Mouse (Mus musculus) intestine, embryonic 14.5 days (tissue): ENCODE data around the gene Pds5b. TPM values are rescaled to one million over a fixed set of nuclear protein-coding genes. Genes with fewer than 3 reads are reported as not detected.
"Not testable (repeated sequence)": the region's sequence is repeated elsewhere in the genome, so short reads cannot be mapped to it uniquely, and the experiment has no call there.

ENCODE experiments used
- ATAC-seq: fragments of 200-750 bp; cut with Nextera tagmentation; replicated peaks from 2 replicates; pipeline ENCODE4 v1.8.0; 2017; ENCODE audit warnings: low read depth, moderate number of reproducible peaks, moderate TSS enrichment, moderate library complexity; ENCODE audit not compliant: low FRiP score, low TSS enrichment
- DNase-seq: peaks from one replicate; pipeline ENCODE4 v3.0.0-alpha.2; 2018; ENCODE audit warnings: low spot score
- H3K27ac ChIP-seq: fragments of 300-500 bp; sonication (generic); 2 replicates; pipeline ENCODE4 v1.5.1; 2014; ENCODE audit warnings: low read depth, mild to moderate bottlenecking, control low read depth
- H3K27me3 ChIP-seq: fragments of 300-500 bp; sonication (generic); replicated peaks from 2 replicates; pipeline ENCODE4 v1.6.1; 2014; ENCODE audit warnings: low read length, control low read depth; ENCODE audit not compliant: control insufficient read depth, insufficient read depth
- H3K36me3 ChIP-seq: fragments of 300-500 bp; sonication (generic); 2 replicates; pipeline ENCODE4 v1.6.1; 2014; ENCODE audit warnings: low read length, control low read depth; ENCODE audit not compliant: control insufficient read depth, insufficient read depth
- H3K4me1 ChIP-seq: fragments of 300-500 bp; sonication (generic); replicated peaks from 2 replicates; pipeline ENCODE4 v1.6.1; 2014; ENCODE audit warnings: low read length, control low read depth, mixed read lengths; ENCODE audit not compliant: control insufficient read depth, insufficient read depth
- H3K4me2 ChIP-seq: fragments of 300-500 bp; sonication (generic); 2 replicates; pipeline ENCODE4 v1.6.1; 2014; ENCODE audit warnings: low read length
- H3K4me3 ChIP-seq: fragments of 300-500 bp; sonication (generic); 2 replicates; pipeline ENCODE4 v1.5.1; 2014; ENCODE audit warnings: low read depth, low read length, control low read depth, mixed read lengths
- H3K9ac ChIP-seq: fragments of 300-500 bp; sonication (generic); 2 replicates; pipeline ENCODE4 v1.6.1; 2014; ENCODE audit warnings: mild to moderate bottlenecking, low read length
- H3K9me3 ChIP-seq: fragments of 300-500 bp; sonication (generic); 2 replicates; pipeline ENCODE4 v1.6.1; 2016; ENCODE audit warnings: low read length, control low read depth; ENCODE audit not compliant: control insufficient read depth
- WGBS: fragments of 180-500 bp; shearing (Covaris S2); extraction: QIAGEN DNeasy Blood & Tissue Kit; methylation state at CpG from one replicate; pipeline ENCODE4 v1.1.7; 2014; 5-methylcytosine and 5-hydroxymethylcytosine counted together
- polyA plus RNA-seq: library from polyadenylated mRNA; unstranded; fragments of >200 nt; fragmentation: Nextera tagmentation; extraction: Ambion mirVana; gene quantifications from 2 replicates; pipeline ENCODE4 v1.2.1, GENCODE M21; 2014

Gene Pds5b
- polyA plus RNA-seq = 37.3 and 42.5 TPM in 2 replicates

DNA sequence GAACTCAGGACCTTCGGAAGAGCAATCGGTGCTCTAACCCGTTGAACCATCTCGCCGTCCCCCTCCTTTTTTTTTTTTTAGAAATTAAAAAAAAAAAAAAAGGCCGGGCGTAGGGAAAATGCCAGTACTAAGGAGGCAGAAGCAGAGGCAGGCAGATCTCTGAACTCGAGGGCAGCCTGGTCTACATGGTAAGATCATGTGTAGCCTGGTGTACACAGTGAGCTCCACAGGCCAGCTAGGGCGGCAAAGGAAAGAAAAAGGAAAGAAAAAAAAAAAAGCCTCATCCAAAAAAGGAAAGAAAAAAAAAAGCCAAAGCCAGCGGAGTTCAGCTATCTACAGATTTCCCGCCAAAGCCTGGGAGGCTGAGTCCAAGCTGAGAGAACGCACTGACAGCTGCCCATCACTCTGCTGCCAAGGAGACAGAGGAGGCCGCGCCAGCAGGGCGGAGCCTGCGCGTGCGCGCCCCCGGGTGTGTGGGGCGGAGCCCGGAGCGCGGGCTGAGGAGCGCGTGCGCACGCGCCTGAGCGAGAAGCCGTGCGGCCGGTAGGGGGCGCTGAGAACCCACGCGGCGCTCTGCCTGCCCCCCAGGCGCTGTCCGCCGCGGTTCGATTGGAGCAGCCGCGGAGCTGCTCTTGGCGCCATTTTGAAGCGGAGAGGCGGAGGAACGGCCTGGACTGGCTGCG lies at the start of gene Pds5b:
Gene Pds5b (plus strand): TSS at position 587 of the 683 bp plus-strand sequence.
- DNase-seq (peak; percentile 95), ATAC-seq (peak; percentile 96)
- H3K9ac ChIP-seq = peak within 1 kb of the TSS; percentile 94
- H3K4me3 ChIP-seq = peak within 1 kb of the TSS; percentile 72
- H3K27me3 ChIP-seq = no peaks in the 10 kb centered on the region
- peak within 1 kb of the TSS; percentile 65 for H3K4me2 ChIP-seq
- peak within 1 kb of the TSS; percentile 93 for H3K27ac ChIP-seq
- 15% methylated on average over 46 of the region's 49 CpGs for WGBS
- no peaks in the 10 kb centered on the region for H3K36me3 ChIP-seq
- peaks cover 4% of the 10 kb centered on the region for H3K4me1 ChIP-seq
- no peaks in the 10 kb centered on the region for H3K9me3 ChIP-seq

DNA sequence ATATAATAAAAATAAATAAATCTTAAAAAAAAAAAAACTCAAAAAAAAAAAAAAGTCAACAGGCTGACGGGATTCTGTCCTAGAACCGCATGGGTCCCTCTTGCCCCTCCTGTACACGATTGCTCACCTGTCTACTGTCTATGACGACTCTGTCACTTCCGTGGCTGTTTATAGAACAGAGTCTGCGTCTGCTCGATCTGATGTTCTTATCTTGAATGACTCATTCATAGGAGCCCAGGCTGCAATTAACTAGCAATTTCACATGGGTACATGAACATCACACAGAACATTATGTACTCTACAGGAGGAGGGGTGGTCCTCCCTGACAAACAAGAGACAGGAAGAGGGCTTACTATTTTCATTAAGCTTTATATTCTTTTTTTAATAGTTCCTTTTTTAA lies 48.0 kb upstream of the Pds5b start:
- Histone ChIP-seq H3K27ac (no peak overlapping the region), H3K9me3 (no peaks in the 10 kb centered on the region), H3K4me2 (no peak overlapping the region), H3K4me1 (no peaks in the 10 kb centered on the region), H3K4me3 (no peak overlapping the region), H3K27me3 (no peaks in the 10 kb centered on the region), H3K9ac (no peak overlapping the region), H3K36me3 (no peaks in the 10 kb centered on the region; the same call in 1 of the 2 replicates)
- WGBS = 69% methylated on average over 7 of the region's 7 CpGs
- ATAC-seq (no peak), DNase-seq (no peak)

DNA sequence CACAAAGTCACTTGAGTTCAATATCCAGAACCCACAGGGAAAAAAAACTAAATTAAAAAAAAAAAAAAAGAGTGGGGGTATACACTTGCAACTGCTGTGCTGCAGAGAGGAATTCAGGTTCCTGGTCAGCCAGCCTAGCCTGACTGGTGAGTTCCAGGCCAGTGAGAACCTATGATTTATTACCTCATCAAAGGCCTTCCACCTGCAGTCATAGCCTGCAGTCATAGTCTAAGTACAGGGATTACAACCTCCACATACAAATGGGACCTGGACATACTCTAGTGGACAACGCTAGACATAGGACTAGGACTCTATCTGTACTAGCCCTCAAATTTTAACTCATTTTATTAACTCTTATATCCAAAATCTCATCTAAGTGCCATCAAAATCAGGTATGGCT lies 44.3 kb upstream of the Pds5b start:
- DNase-seq (peak; percentile 36), ATAC-seq (no peak)
- WGBS = 92% methylated on average over 1 of the region's 1 CpGs
- no peaks in the 10 kb centered on the region for H3K9me3 ChIP-seq
- H3K36me3 ChIP-seq = no peaks in the 10 kb centered on the region; the same call in 1 of the 2 replicates
- H3K9ac ChIP-seq = no peak overlapping the region
- H3K4me1 ChIP-seq = no peaks in the 10 kb centered on the region
- no peaks in the 10 kb centered on the region for H3K27me3 ChIP-seq
- no peak overlapping the region for H3K4me3 ChIP-seq
- no peak overlapping the region for H3K4me2 ChIP-seq
- H3K27ac ChIP-seq = no peak overlapping the region

DNA sequence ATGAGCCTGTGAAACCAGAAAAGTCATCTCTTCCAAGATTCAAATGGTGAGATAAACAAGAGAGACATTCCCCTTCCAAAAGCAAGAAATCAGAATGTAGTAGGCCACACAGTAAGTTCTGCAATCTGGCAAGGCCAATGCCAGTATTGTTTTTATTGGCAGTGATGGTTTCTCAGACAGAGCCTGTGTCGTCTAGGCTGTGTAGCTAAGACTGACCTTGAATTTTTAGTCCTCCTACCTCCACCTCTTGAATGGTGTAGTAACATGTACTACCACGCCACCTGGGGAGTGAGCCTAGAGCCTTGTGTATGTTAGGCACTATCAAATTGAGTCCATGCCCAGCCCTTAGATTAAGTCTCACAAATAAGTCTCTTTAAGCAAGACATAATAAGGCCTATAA lies 43.8 kb upstream of the Pds5b start:
- ATAC-seq (no peak), DNase-seq (peak; percentile 9)
- H3K4me3 ChIP-seq = no peak overlapping the region
- H3K27me3 ChIP-seq = no peaks in the 10 kb centered on the region
- H3K9ac ChIP-seq = no peak overlapping the region
- no peak overlapping the region for H3K4me2 ChIP-seq
- no peaks in the 10 kb centered on the region; the same call in 1 of the 2 replicates for H3K36me3 ChIP-seq
- 90% methylated on average over 2 of the region's 2 CpGs for WGBS
- H3K9me3 ChIP-seq = no peaks in the 10 kb centered on the region
- no peaks in the 10 kb centered on the region for H3K4me1 ChIP-seq
- H3K27ac ChIP-seq = no peak overlapping the region

DNA sequence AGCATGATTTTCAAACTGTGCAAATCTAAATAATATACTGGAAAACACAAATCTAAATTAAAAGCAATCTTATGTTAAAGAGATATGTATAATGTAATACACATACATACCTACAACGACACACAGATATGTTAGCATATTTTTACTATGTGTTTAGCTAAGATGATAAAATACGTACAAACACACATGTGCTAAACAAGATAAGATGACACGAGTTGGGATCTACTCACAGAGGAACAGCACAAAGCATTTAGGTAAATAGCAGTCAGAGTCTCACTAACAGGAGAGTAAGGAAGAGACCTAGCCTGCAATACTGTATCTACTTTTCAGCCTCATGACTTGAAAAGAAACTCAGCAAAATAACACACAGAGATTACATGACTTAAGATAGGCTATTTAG lies 32.1 kb upstream of the Pds5b start:
- peaks cover 70% of the 10 kb centered on the region for H3K36me3 ChIP-seq
- WGBS = 93% methylated on average over 3 of the region's 3 CpGs
- DNase-seq = no peak
- no peaks in the 10 kb centered on the region for H3K9me3 ChIP-seq
- H3K9ac ChIP-seq = no peak overlapping the region
- H3K27me3 ChIP-seq = no peaks in the 10 kb centered on the region
- ATAC-seq = no peak
- H3K4me3 ChIP-seq = no peak overlapping the region
- no peak overlapping the region for H3K4me2 ChIP-seq
- H3K4me1 ChIP-seq = no peaks in the 10 kb centered on the region
- H3K27ac ChIP-seq = no peak overlapping the region

DNA sequence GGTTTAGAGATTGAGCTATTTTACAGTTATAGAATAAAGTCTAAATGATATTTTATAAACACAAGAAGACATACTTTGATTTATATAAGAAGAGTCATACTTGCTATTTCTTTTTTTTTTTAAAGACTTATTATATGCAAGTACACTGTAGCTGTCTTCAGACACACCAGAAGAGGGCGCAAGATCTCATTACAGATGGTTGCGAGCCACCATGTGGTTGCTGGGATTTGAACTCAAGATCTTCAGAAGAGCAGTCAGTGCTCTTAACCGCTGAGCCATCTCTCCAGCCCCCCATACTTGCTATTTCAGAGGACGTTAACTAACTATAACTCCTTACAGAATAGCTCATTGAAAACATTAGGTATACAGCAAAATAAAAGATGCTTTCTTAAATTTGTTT lies 30.1 kb upstream of the Pds5b start:
- not testable (repeated sequence) for H3K4me1 ChIP-seq, DNase-seq, ATAC-seq, H3K4me3 ChIP-seq, H3K9ac ChIP-seq, H3K27ac ChIP-seq, H3K4me2 ChIP-seq, H3K27me3 ChIP-seq, H3K9me3 ChIP-seq
- 94% methylated on average over 4 of the region's 4 CpGs for WGBS
- peaks cover 71% of the 10 kb centered on the region for H3K36me3 ChIP-seq

DNA sequence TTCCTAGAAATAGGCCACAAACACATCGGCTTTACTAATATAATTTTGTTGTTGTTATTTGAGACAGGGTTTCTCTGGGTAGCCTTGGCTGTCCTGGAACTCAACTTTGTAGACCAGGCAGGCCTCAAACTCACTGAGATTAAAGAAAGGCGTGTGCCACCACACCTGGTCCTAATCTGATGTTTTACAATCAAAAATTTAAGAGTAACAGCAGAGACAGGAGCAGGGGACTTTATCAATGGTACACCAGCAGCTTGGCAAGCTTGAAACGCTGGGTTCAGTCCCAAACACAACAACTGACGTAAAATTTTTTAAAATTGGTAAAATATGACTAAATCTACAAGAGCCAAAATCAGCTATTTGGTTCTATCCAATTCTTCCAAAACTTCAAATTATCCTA lies 28.6 kb upstream of the Pds5b start:
- Histone ChIP-seq H3K27ac (no peak overlapping the region), H3K9me3 (no peaks in the 10 kb centered on the region), H3K27me3 (no peaks in the 10 kb centered on the region), H3K9ac (no peak overlapping the region), H3K4me3 (no peak overlapping the region), H3K36me3 (peaks cover 82% of the 10 kb centered on the region), H3K4me1 (no peaks in the 10 kb centered on the region), H3K4me2 (no peak overlapping the region)
- 93% methylated on average over 4 of the region's 4 CpGs for WGBS
- no peak for DNase-seq
- ATAC-seq = no peak

DNA sequence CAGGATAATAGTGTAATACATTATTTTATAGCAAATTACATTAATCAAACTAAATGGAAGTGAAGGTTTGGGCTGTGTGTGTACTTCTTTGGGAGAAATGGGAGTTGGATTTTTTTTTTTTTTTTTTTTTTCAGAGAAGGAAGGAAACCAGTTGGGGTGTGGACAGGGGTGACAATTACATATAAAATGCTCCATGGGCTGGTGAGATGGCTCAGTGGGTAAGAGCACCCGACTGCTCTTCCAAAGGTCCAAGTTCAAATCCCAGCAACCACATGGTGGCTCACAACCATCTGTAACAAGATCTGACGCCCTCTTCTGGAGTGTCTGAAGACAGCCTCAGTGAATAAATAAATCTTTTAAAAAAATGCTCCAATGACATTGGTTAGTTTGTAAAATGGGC lies 21.0 kb upstream of the Pds5b start:
- Histone ChIP-seq H3K27me3 (no peaks in the 10 kb centered on the region), H3K4me2 (no peak overlapping the region), H3K4me3 (no peak overlapping the region), H3K9ac (no peak overlapping the region), H3K9me3 (no peaks in the 10 kb centered on the region), H3K4me1 (0 out of 2 replicates have a peak, but pooled peaks cover 2% of the 10 kb centered on the region), H3K36me3 (peaks cover 38% of the 10 kb centered on the region), H3K27ac (no peak overlapping the region)
- DNase-seq = no peak
- 88% methylated on average over 2 of the region's 2 CpGs for WGBS
- ATAC-seq = no peak

DNA sequence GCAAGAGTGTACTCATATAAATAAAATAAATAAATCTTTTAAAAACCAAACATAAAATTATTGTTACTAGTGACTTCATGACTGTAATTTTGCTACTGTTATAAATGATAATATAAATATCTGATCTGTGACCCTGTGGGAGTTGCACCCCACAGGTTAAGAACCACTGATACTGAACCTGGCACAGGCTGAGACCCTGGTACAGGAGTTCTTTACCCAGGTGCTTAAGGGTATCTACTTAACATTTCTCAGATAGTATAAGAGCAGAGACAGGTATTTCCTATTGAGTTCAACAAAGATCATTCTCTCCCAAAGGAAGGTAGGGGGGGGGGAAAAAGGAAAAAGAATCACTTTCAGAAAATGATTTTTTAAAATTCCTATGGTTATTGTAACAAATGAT lies 19.0 kb upstream of the Pds5b start:
- no peaks in the 10 kb centered on the region for H3K27me3 ChIP-seq
- H3K9ac ChIP-seq = no peak overlapping the region
- no peak for ATAC-seq
- peaks cover 2% of the 10 kb centered on the region; the same call in 1 of the 2 replicates for H3K4me1 ChIP-seq
- no peaks in the 10 kb centered on the region for H3K9me3 ChIP-seq
- H3K4me2 ChIP-seq = no peak overlapping the region
- H3K36me3 ChIP-seq = peaks cover 22% of the 10 kb centered on the region
- DNase-seq = no peak
- H3K27ac ChIP-seq = no peak overlapping the region
- H3K4me3 ChIP-seq = no peak overlapping the region
